Mouse (Mus musculus) forebrain, embryonic 16.5 days (tissue): Measurements from ENCODE around the gene Mybph. TPM values are rescaled to one million over a fixed set of nuclear protein-coding genes. Genes with fewer than 3 reads are reported as not detected.

Experiments
- ATAC-seq: fragments of 200-750 bp; cut with Nextera tagmentation; 2 replicates; pipeline ENCODE4 v1.8.0; 2017; ENCODE audit warnings: mild to moderate bottlenecking, moderate library complexity
- H3K27ac ChIP-seq: fragments of 300-500 bp; sonication (generic); 2 replicates; pipeline ENCODE4 v1.5.1; 2014; ENCODE audit warnings: low read length, control low read depth
- H3K27me3 ChIP-seq: fragments of 300-500 bp; sonication (generic); replicated peaks from 2 replicates; pipeline ENCODE4 v1.6.1; 2014; ENCODE audit warnings: low read length; ENCODE audit not compliant: control insufficient read depth, insufficient read depth
- H3K36me3 ChIP-seq: fragments of 300-500 bp; sonication (generic); 2 replicates; pipeline ENCODE4 v1.6.1; 2014; ENCODE audit not compliant: control insufficient read depth, insufficient read depth
- H3K4me1 ChIP-seq: fragments of 300-500 bp; sonication (generic); replicated peaks from 2 replicates; pipeline ENCODE4 v1.6.1; 2014; ENCODE audit warnings: low read length; ENCODE audit not compliant: control insufficient read depth, insufficient read depth
- H3K4me2 ChIP-seq: fragments of 300-500 bp; sonication (generic); 2 replicates; pipeline ENCODE4 v1.6.1; 2014; ENCODE audit warnings: mild to moderate bottlenecking, low read length, control low read depth
- H3K4me3 ChIP-seq: fragments of 300-500 bp; sonication (generic); replicated peaks from 2 replicates; pipeline ENCODE4 v1.5.1; 2014; ENCODE audit warnings: mild to moderate bottlenecking, low read length, control low read depth
- H3K9ac ChIP-seq: fragments of 300-500 bp; sonication (generic); replicated peaks from 2 replicates; pipeline ENCODE4 v1.6.1; 2014; ENCODE audit warnings: low read depth, low read length, control low read depth
- H3K9me3 ChIP-seq: fragments of 300-500 bp; sonication (generic); 2 replicates; pipeline ENCODE4 v1.6.1; 2016; ENCODE audit warnings: low read length; ENCODE audit not compliant: control insufficient read depth
- WGBS: fragments of 180-500 bp; shearing (Covaris S2); extraction: QIAGEN DNeasy Blood & Tissue Kit; methylation state at CpG from one replicate; pipeline ENCODE4 v1.1.7; 2014; 5-methylcytosine and 5-hydroxymethylcytosine counted together
- polyA plus RNA-seq: library from polyadenylated mRNA; unstranded; fragments of >200 nt; fragmentation: Nextera tagmentation; extraction: Ambion mirVana; gene quantifications from 2 replicates; pipeline ENCODE4 v1.2.1, GENCODE M21; 2015

The Mybph gene
- polyA plus RNA-seq, 1 experiment from 2014 or later: not detected

- Histone ChIP-seq H3K9ac (no peak overlapping the region), H3K36me3 (no peaks in the 10 kb centered on the region), H3K27ac (no peak overlapping the region), H3K4me2 (no peak overlapping the region), H3K4me3 (no peak overlapping the region), H3K27me3 (no peaks in the 10 kb centered on the region), H3K9me3 (no peaks in the 10 kb centered on the region), H3K4me1 (0 out of 2 replicates have a peak, but pooled peaks cover 5% of the 10 kb centered on the region)
- 83% methylated on average over 8 of the region's 8 CpGs for WGBS
- ATAC-seq: no peak
Measured at GRCm38 (mm10) chr1:134226739-134227138, 33.5 kb downstream of the Mybph start.

GRCm38 (mm10) chr1:134229806-134230575 lies 36.7 kb downstream of the Mybph start:
- Histone ChIP-seq H3K4me3 (no peak overlapping the region), H3K27ac (no peak overlapping the region), H3K4me2 (no peak overlapping the region), H3K9me3 (no peaks in the 10 kb centered on the region), H3K36me3 (no peaks in the 10 kb centered on the region), H3K9ac (no peak overlapping the region), H3K4me1 (peaks cover 34% of the 10 kb centered on the region), H3K27me3 (peaks cover 14% of the 10 kb centered on the region; the same call in 1 of the 2 replicates)
- ATAC-seq: no peak
- WGBS: 73% methylated on average over 5 of the region's 5 CpGs

GRCm38 (mm10) chr1:134230638-134231228 lies 37.5 kb downstream of the Mybph start:
- Histone ChIP-seq H3K4me3 (no peak overlapping the region), H3K4me1 (peaks cover 39% of the 10 kb centered on the region), H3K9me3 (no peaks in the 10 kb centered on the region), H3K4me2 (no peak overlapping the region), H3K27ac (no peak overlapping the region), H3K9ac (no peak overlapping the region), H3K36me3 (no peaks in the 10 kb centered on the region), H3K27me3 (peaks cover 14% of the 10 kb centered on the region; the same call in 1 of the 2 replicates)
- ATAC-seq: no peak
- WGBS: 87% methylated on average over 10 of the region's 10 CpGs

- Histone ChIP-seq H3K9ac (no peak overlapping the region), H3K27me3 (peaks cover 14% of the 10 kb centered on the region; the same call in 1 of the 2 replicates), H3K4me3 (no peak overlapping the region), H3K4me1 (peaks cover 43% of the 10 kb centered on the region), H3K36me3 (no peaks in the 10 kb centered on the region), H3K9me3 (no peaks in the 10 kb centered on the region), H3K4me2 (peak overlapping the region; percentile 23; the same call in 1 of the 2 replicates), H3K27ac (no peak overlapping the region)
- no peak for ATAC-seq
- WGBS: 66% methylated on average over 3 of the region's 3 CpGs
Measured at GRCm38 (mm10) chr1:134231270-134231669, 38.0 kb downstream of the Mybph start.

- Histone ChIP-seq H3K4me2 (no peak overlapping the region), H3K36me3 (no peaks in the 10 kb centered on the region), H3K27ac (no peak overlapping the region), H3K4me1 (peaks cover 43% of the 10 kb centered on the region), H3K4me3 (no peak overlapping the region), H3K9ac (no peak overlapping the region), H3K9me3 (no peaks in the 10 kb centered on the region), H3K27me3 (peaks cover 14% of the 10 kb centered on the region; the same call in 1 of the 2 replicates)
- no peak for ATAC-seq
- 73% methylated on average over 3 of the region's 3 CpGs for WGBS
Measured at GRCm38 (mm10) chr1:134231681-134232080, 38.4 kb downstream of the Mybph start.

- no peak for ATAC-seq
- peaks cover 14% of the 10 kb centered on the region; the same call in 1 of the 2 replicates for H3K27me3 ChIP-seq
- H3K36me3 ChIP-seq: no peaks in the 10 kb centered on the region
- peaks cover 43% of the 10 kb centered on the region for H3K4me1 ChIP-seq
- no peak overlapping the region for H3K27ac ChIP-seq
- peak overlapping the region; percentile 72; the same call in 1 of the 2 replicates for H3K9ac ChIP-seq
- no peak overlapping the region; the same call in 1 of the 2 replicates for H3K4me3 ChIP-seq
- 70% methylated on average over 8 of the region's 8 CpGs for WGBS
- H3K9me3 ChIP-seq: no peaks in the 10 kb centered on the region
- peak overlapping the region; percentile 88 for H3K4me2 ChIP-seq
Measured at GRCm38 (mm10) chr1:134232326-134232725, 39.1 kb downstream of the Mybph start.

GRCm38 (mm10) chr1:134232778-134233531 lies 39.7 kb downstream of the Mybph start:
- H3K27me3 ChIP-seq: peaks cover 14% of the 10 kb centered on the region; the same call in 1 of the 2 replicates
- peak overlapping the region; percentile 72 for H3K9ac ChIP-seq
- no peaks in the 10 kb centered on the region for H3K9me3 ChIP-seq
- no peak overlapping the region for H3K27ac ChIP-seq
- peak overlapping the region; percentile 88 for H3K4me2 ChIP-seq
- 29% methylated on average over 11 of the region's 12 CpGs for WGBS
- peak; percentile 2; the same call in 1 of the 2 replicates for ATAC-seq
- H3K36me3 ChIP-seq: no peaks in the 10 kb centered on the region
- H3K4me3 ChIP-seq: peak overlapping the region; percentile 57
- peaks cover 43% of the 10 kb centered on the region for H3K4me1 ChIP-seq

GRCm38 (mm10) chr1:134233681-134234454 lies 40.6 kb downstream of the Mybph start:
- Histone ChIP-seq H3K36me3 (no peaks in the 10 kb centered on the region), H3K4me3 (peak overlapping the region; percentile 57), H3K27ac (no peak overlapping the region), H3K27me3 (peaks cover 14% of the 10 kb centered on the region; the same call in 1 of the 2 replicates), H3K9me3 (no peaks in the 10 kb centered on the region), H3K9ac (peak overlapping the region; percentile 72), H3K4me1 (peaks cover 43% of the 10 kb centered on the region), H3K4me2 (peak overlapping the region; percentile 88)
- 41% methylated on average over 19 of the region's 19 CpGs for WGBS
- ATAC-seq: no peak
